Mouse (Mus musculus): ENCODE results near the gene Rtp3. TPM values are rescaled to one million over a fixed set of nuclear protein-coding genes. Genes with fewer than 3 reads are reported as not detected.

Rtp3 gene
- total and polyA plus RNA-seq, 2 experiments from 2014 or later: not detected

DNA sequence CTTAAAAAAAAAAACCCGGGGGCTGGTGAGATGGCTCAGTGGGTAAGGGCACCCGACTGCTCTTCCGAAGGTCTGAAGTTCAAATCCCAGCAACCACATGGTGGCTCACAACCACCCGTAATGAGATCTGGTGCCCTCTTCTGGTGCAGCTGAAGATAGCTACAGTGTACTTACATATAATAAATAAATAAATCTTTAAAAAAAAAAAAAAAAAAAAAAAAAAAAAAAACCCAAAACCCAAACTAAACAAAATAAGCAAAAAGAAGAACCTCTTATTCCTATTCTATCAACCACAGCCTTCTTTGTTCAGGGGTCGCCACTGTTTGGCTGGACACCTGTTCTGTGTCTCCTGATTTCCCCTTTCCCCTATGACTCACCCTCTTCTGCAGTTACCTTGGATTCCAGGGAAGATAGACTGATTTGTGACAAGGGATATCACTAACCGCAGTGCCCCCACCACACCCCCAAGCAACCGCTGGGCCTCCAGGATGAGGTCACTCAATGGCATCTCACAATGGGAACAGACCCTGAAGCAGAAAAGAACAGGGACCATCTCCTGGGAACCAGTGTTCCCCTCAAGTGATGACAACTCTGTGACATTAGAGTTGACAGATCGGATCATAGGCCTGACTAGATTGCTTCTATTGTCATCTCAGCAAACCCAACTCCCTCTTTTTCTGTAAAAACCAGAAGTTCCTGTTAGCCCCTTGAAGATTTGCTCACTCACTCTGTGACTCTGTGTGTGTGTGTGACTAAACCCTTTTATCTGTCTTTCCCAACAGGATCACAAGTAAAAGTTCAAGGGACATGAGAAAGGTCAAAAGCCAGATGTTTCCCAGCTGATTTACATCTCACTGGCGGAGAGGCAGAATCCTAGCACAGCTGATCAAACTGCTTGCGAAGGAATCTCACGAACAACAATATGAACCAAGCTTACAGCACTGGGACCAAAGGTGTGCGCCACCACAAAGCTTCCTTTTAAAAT, 52.6 kb downstream of the Rtp3 start:
- no peak overlapping the region for H3K27ac ChIP-seq (ENCODE audit: low read depth, low read length)
- no peak for DNase-seq (ENCODE audit: low spot score)
- no peak overlapping the region for H3K4me2 ChIP-seq (ENCODE audit: low read depth, low read length, poor library complexity, severe bottlenecking)
- no peak for TF ChIP-seq CTCF (IDR thresholded peaks at IDR 0.05)
- H3K9me3 ChIP-seq (ENCODE audit: low read length): no peaks in the 10 kb centered on the region
- no peaks in the 10 kb centered on the region for H3K27me3 ChIP-seq (ENCODE audit: insufficient read depth, low read length)
- H3K9ac ChIP-seq (replicated peaks; ENCODE audit: low read length, poor library complexity, severe bottlenecking): no peak overlapping the region
- 68% methylated on average over 12 of the region's 12 CpGs for WGBS
- no peak overlapping the region for H3K4me3 ChIP-seq (ENCODE audit: low read depth, low read length)
- no peaks in the 10 kb centered on the region for H3K36me3 ChIP-seq (ENCODE audit: insufficient read depth, low read length)
- ATAC-seq (ENCODE audit: low FRiP score): no peak
- H3K4me1 ChIP-seq (ENCODE audit: insufficient read depth, low read length): 0 out of 2 replicates have a peak, but pooled peaks cover 3% of the 10 kb centered on the region

DNA sequence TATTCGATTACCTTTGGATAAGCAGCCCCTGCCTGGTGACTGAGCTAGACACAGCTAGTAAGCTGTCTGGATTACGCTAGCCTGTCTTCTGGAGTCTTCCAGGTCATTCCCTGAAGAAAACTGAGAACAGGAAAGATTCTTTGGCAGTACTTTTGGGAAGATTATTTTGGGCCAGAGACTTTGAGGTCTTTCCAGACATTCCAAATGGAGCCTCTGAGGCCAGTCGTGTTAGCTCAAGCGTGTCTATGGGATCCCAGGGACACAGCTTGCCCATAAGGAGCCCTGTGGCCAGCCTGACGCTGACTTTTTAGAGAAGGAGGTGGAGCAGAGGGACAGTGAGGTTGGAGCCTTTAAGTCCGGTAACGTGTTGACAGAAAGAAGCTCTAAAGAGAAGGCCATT, 54.4 kb downstream of the Rtp3 start:
- Histone ChIP-seq H3K4me2 (ENCODE audit: low read depth, low read length, poor library complexity, severe bottlenecking) (no peak overlapping the region), H3K9ac (replicated peaks; ENCODE audit: low read length, poor library complexity, severe bottlenecking) (no peak overlapping the region), H3K27ac (ENCODE audit: low read depth, low read length) (no peak overlapping the region), H3K27me3 (ENCODE audit: insufficient read depth, low read length) (no peaks in the 10 kb centered on the region), H3K36me3 (ENCODE audit: insufficient read depth, low read length) (no peaks in the 10 kb centered on the region), H3K9me3 (ENCODE audit: low read length) (no peaks in the 10 kb centered on the region), H3K4me3 (ENCODE audit: low read depth, low read length) (no peak overlapping the region), H3K4me1 (ENCODE audit: insufficient read depth, low read length) (0 out of 2 replicates have a peak, but pooled peaks cover 3% of the 10 kb centered on the region)
- WGBS: 81% methylated on average over 7 of the region's 7 CpGs
- DNase-seq (ENCODE audit: low spot score) (no peak), ATAC-seq (ENCODE audit: low FRiP score) (no peak)
- TF ChIP-seq CTCF (IDR thresholded peaks at IDR 0.05): no peak

Other genes with a start within 250 kb of the Rtp3 start
- gene Myl3, start 248.7 kb downstream of the Rtp3 start, total RNA-seq (2014; rRNA removed): 0.66 TPM in 1 of 2 replicates, not detected in the other
- 0.29 TPM in 1 of 2 replicates, not detected in the other for gene Myl3, start 248.7 kb downstream of the Rtp3 start, polyA plus RNA-seq (2015; fragmentation: Nextera tagmentation; extraction: Ambion mirVana)
- 14.6 and 20.8 TPM in 2 replicates for gene Pth1r, start 243.4 kb downstream of the Rtp3 start, total RNA-seq (2014; rRNA removed)
- 7.9 and 8.3 TPM in 2 replicates for gene Pth1r, start 243.4 kb downstream of the Rtp3 start, polyA plus RNA-seq (2015; fragmentation: Nextera tagmentation; extraction: Ambion mirVana)
- not detected in 2 replicates for gene Prss42, start 192.4 kb downstream of the Rtp3 start, total RNA-seq (2014; rRNA removed)
- not detected in 2 replicates for gene Prss42, start 192.4 kb downstream of the Rtp3 start, polyA plus RNA-seq (2015; fragmentation: Nextera tagmentation; extraction: Ambion mirVana)
- not detected in 2 replicates for gene Prss44, start 176.6 kb downstream of the Rtp3 start, total RNA-seq (2014; rRNA removed)
- gene Prss44, start 176.6 kb downstream of the Rtp3 start, polyA plus RNA-seq (2015; fragmentation: Nextera tagmentation; extraction: Ambion mirVana): not detected in 2 replicates
- not detected in 2 replicates for gene Prss43, start 163.9 kb downstream of the Rtp3 start, total RNA-seq (2014; rRNA removed)
- gene Prss43, start 163.9 kb downstream of the Rtp3 start, polyA plus RNA-seq (2015; fragmentation: Nextera tagmentation; extraction: Ambion mirVana): 0.11 and 0.31 TPM in 2 replicates
- gene Prss45, start 156.0 kb downstream of the Rtp3 start, total RNA-seq (2014; rRNA removed): 1.2 TPM in 1 of 2 replicates, not detected in the other
- gene Prss45, start 156.0 kb downstream of the Rtp3 start, polyA plus RNA-seq (2015; fragmentation: Nextera tagmentation; extraction: Ambion mirVana): 0.46 and 0.54 TPM in 2 replicates
- gene Prss46, start 146.1 kb downstream of the Rtp3 start, total RNA-seq (2014; rRNA removed): not detected in 2 replicates
- gene Prss46, start 146.1 kb downstream of the Rtp3 start, polyA plus RNA-seq (2015; fragmentation: Nextera tagmentation; extraction: Ambion mirVana): 0.12 TPM in 1 of 2 replicates, not detected in the other
- gene Prss50, start 132.6 kb downstream of the Rtp3 start, total RNA-seq (2014; rRNA removed): 0.57 and 1.0 TPM in 2 replicates
- 1.3 and 1.5 TPM in 2 replicates for gene Prss50, start 132.6 kb downstream of the Rtp3 start, polyA plus RNA-seq (2015; fragmentation: Nextera tagmentation; extraction: Ambion mirVana)
- gene Als2cl, start 110.7 kb downstream of the Rtp3 start, total RNA-seq (2014; rRNA removed): 5.8 and 9.0 TPM in 2 replicates
- gene Als2cl, start 110.7 kb downstream of the Rtp3 start, polyA plus RNA-seq (2015; fragmentation: Nextera tagmentation; extraction: Ambion mirVana): 1.2 and 1.6 TPM in 2 replicates
- gene Tmie, start 110.5 kb downstream of the Rtp3 start, total RNA-seq (2014; rRNA removed): 3.7 and 7.6 TPM in 2 replicates
- 6.6 and 7.6 TPM in 2 replicates for gene Tmie, start 110.5 kb downstream of the Rtp3 start, polyA plus RNA-seq (2015; fragmentation: Nextera tagmentation; extraction: Ambion mirVana)
- not detected in 2 replicates for gene Fam240a, start 73.7 kb downstream of the Rtp3 start, total RNA-seq (2014; rRNA removed)
- not detected in 2 replicates for gene Fam240a, start 73.7 kb downstream of the Rtp3 start, polyA plus RNA-seq (2015; fragmentation: Nextera tagmentation; extraction: Ambion mirVana)
- gene Tdgf1, start 44.4 kb downstream of the Rtp3 start, total RNA-seq (2014; rRNA removed): not detected in 2 replicates
- not detected in 2 replicates for gene Tdgf1, start 44.4 kb downstream of the Rtp3 start, polyA plus RNA-seq (2015; fragmentation: Nextera tagmentation; extraction: Ambion mirVana)
- gene Lrrc2, start 39.0 kb downstream of the Rtp3 start, total RNA-seq (2014; rRNA removed): 0.28 and 0.93 TPM in 2 replicates
- 1.1 TPM in 2 replicates for gene Lrrc2, start 39.0 kb downstream of the Rtp3 start, polyA plus RNA-seq (2015; fragmentation: Nextera tagmentation; extraction: Ambion mirVana)
- gene Ltf, start 28.7 kb upstream of the Rtp3 start, total RNA-seq (2014; rRNA removed): 0.93 TPM in 1 of 2 replicates, not detected in the other
- 0.82 and 1.4 TPM in 2 replicates for gene Ltf, start 28.7 kb upstream of the Rtp3 start, polyA plus RNA-seq (2015; fragmentation: Nextera tagmentation; extraction: Ambion mirVana)
- 0.82 and 0.85 TPM in 2 replicates for gene Ccrl2, start 66.9 kb upstream of the Rtp3 start, total RNA-seq (2014; rRNA removed)
- 1.1 and 1.2 TPM in 2 replicates for gene Ccrl2, start 66.9 kb upstream of the Rtp3 start, polyA plus RNA-seq (2015; fragmentation: Nextera tagmentation; extraction: Ambion mirVana)
- gene Lrrfip2, start 127.0 kb upstream of the Rtp3 start, total RNA-seq (2014; rRNA removed): 23.7 and 32.7 TPM in 2 replicates
- gene Lrrfip2, start 127.0 kb upstream of the Rtp3 start, polyA plus RNA-seq (2015; fragmentation: Nextera tagmentation; extraction: Ambion mirVana): 42.2 and 44.0 TPM in 2 replicates